Comparison of ENCODE assay signal across 30 mouse cellular contexts in genomic region chr11:104674768-104675167, GRCm38 (mm10). TPM values are rescaled to one million over a fixed set of nuclear protein-coding genes. Genes with fewer than 3 reads are reported as not detected.
"Had no signal": no experiment of that assay in that cellular context is flagged by ENCODE, and none has a peak within 500 bp of the region (broad histone marks: within the 10 kb centered on the region; RNA-seq: fewer than 3 reads in every experiment).

No protein-coding gene starts in this region.

- H3K9ac ChIP-seq: heart, embryonic 12.5 days; hindbrain, embryonic 12.5 days; hindbrain, embryonic 14.5 days; intestine, embryonic 15.5 days; limb, embryonic 12.5 days; liver, embryonic 14.5 days had no signal

- H3K9me3 ChIP-seq: heart, embryonic 10.5 days; heart, embryonic 12.5 days; hindbrain, embryonic 10.5 days; hindbrain, embryonic 12.5 days; intestine, embryonic 15.5 days; limb, embryonic 12.5 days had no signal

- H3K27ac ChIP-seq: gastrocnemius, adult 2 months; heart, embryonic 10.5 days; hindbrain, embryonic 10.5 days; hindbrain, embryonic 12.5 days; hindbrain, embryonic 14.5 days; intestine, embryonic 15.5 days; limb, embryonic 12.5 days; liver, embryonic 14.5 days had no signal

- H3K4me1 ChIP-seq: heart, embryonic 10.5 days; hindbrain, embryonic 10.5 days; hindbrain, embryonic 12.5 days; intestine, embryonic 15.5 days; limb, embryonic 12.5 days had no signal

- ATAC-seq: hindbrain, embryonic 16.5 days; inflammation-experienced regulatory T-cells, adult 6 months; intestine, embryonic 15.5 days; intestine, postnatal 0 days had no signal

- H3K27me3 ChIP-seq: heart, embryonic 12.5 days; hindbrain, embryonic 12.5 days; intestine, embryonic 15.5 days; limb, embryonic 12.5 days had no signal

- H3K4me3 ChIP-seq: gastrocnemius, adult 2 months; heart, embryonic 10.5 days; heart, embryonic 12.5 days; hindbrain, embryonic 10.5 days; hindbrain, embryonic 12.5 days; intestine, embryonic 15.5 days; limb, embryonic 12.5 days had no signal

- DNase-seq: gastrocnemius, adult 2 months; gastrocnemius, postnatal 10 days; gastrocnemius, postnatal 36 days; heart, adult 18-20 months; heart, postnatal 10 days; heart, postnatal 4 days; kidney, adult 18-20 months; kidney, adult 8-10 months; kidney, postnatal 10 days; kidney, postnatal 25 days; layer of hippocampus, adult 9-11 months; layer of hippocampus, postnatal 36 days; left cerebral cortex, postnatal 4 days had no signal

- H3K36me3 ChIP-seq: heart, embryonic 10.5 days; heart, embryonic 12.5 days; hindbrain, embryonic 10.5 days; hindbrain, embryonic 12.5 days; intestine, embryonic 15.5 days; limb, embryonic 12.5 days had no signal

- H3K4me2 ChIP-seq: heart, embryonic 12.5 days; hindbrain, embryonic 12.5 days; hindbrain, embryonic 14.5 days; intestine, embryonic 15.5 days; limb, embryonic 12.5 days had no signal

RNA-seq across cellular contexts. Expression of gene Gm11639, which starts 10.7 kb away (rescaled TPM):
- total RNA-seq: gastrocnemius, adult 2 months; gastrocnemius, postnatal 36 days had no signal
- polyA plus RNA-seq: gonadal fat pad, adult 2 months; heart, embryonic 14.5 days; heart, embryonic 16.5 days; hindbrain, embryonic 10.5 days; hindbrain, embryonic 12.5 days; intestine, embryonic 15.5 days; intestine, postnatal 0 days; kidney, embryonic 16.5 days; large intestine, adult 2 months; limb, embryonic 12.5 days; liver, adult 2 months had no signal
